Mouse (Mus musculus): Measurements from ENCODE around the gene Caln1. TPM values are rescaled to one million over a fixed set of nuclear protein-coding genes. Genes with fewer than 3 reads are reported as not detected.

Caln1 gene
- total and polyA plus RNA-seq, 3 experiments = not detected

GRCm38 (mm10) chr5:130772491-130772890 is 403.2 kb downstream of the Caln1 start:
- no peaks in the 10 kb centered on the region for H3K9me3 ChIP-seq (replicated peaks; ENCODE audit: insufficient read depth, low read length)
- TF ChIP-seq RCOR1 (IDR thresholded peaks at IDR 0.05; ENCODE audit: low read depth, low read length) (no peak), RAD21 (IDR thresholded peaks at IDR 0.05; ENCODE audit: low read depth, low read length) (no peak), NELFE (IDR thresholded peaks at IDR 0.05; ENCODE audit: low read depth, low read length) (no peak)

GRCm38 (mm10) chr5:130774946-130775345 is 405.7 kb downstream of the Caln1 start:
- Histone ChIP-seq H3K4me3 (ENCODE audit: control insufficient read depth in 1 of 2, insufficient read depth in 1 of 2, low read depth in 2 of 2, low read length in 2 of 2) (no peak overlapping the region), H3K27ac (ENCODE audit: control insufficient read depth, low read depth, low read length) (no peak overlapping the region), H3K9me3 (replicated peaks; ENCODE audit: insufficient read depth, low read length) (no peaks in the 10 kb centered on the region), H3K4me1 (ENCODE audit: control insufficient read depth in 1 of 2, insufficient read depth in 2 of 2, low read length in 2 of 2) (no peaks in the 10 kb centered on the region), H3K79me2 (ENCODE audit: control insufficient read depth, insufficient read depth, low read length, poor library complexity) (no peaks in the 10 kb centered on the region), H3K9ac (ENCODE audit: control insufficient read depth, low read depth, low read length, poor library complexity, severe bottlenecking) (no peak overlapping the region), H3K27me3 (ENCODE audit: control insufficient read depth in 1 of 2, insufficient read depth in 2 of 2, low read length in 2 of 2) (no peaks in the 10 kb centered on the region), H3K36me3 (ENCODE audit: control insufficient read depth in 1 of 2, insufficient read depth in 2 of 2, low read length in 2 of 2) (no peaks in the 10 kb centered on the region)
- no peak for DNase-seq (ENCODE audit: low read depth, low spot score)
- TF ChIP-seq NELFE (IDR thresholded peaks at IDR 0.05; ENCODE audit: low read depth, low read length) (no peak), GATA1 (IDR thresholded peaks at IDR 0.05; ENCODE audit: low read depth, low read length) (no peak), ZKSCAN1 (IDR thresholded peaks at IDR 0.05; ENCODE audit: low read depth, low read length) (no peak), RCOR1 (IDR thresholded peaks at IDR 0.05; ENCODE audit: low read depth, low read length) (no peak), CHD2 (IDR thresholded peaks at IDR 0.05; ENCODE audit: low read length) (no peak), ZMIZ1 (IDR thresholded peaks at IDR 0.05; ENCODE audit: low read depth, low read length) (no peak)

More at GRCm38 (mm10) chr5:130772491-130772890, 403.2 kb downstream of the Caln1 start:
- no peak for DNase-seq (ENCODE audit: low read depth, low spot score)
- Histone ChIP-seq H3K4me1 (ENCODE audit: control insufficient read depth in 1 of 2, insufficient read depth in 2 of 2, low read length in 2 of 2) (no peaks in the 10 kb centered on the region), H3K27me3 (ENCODE audit: control insufficient read depth in 1 of 2, insufficient read depth in 2 of 2, low read length in 2 of 2) (no peaks in the 10 kb centered on the region), H3K9ac (ENCODE audit: control insufficient read depth, low read depth, low read length, poor library complexity, severe bottlenecking) (no peak overlapping the region), H3K4me3 (ENCODE audit: control insufficient read depth in 1 of 2, insufficient read depth in 1 of 2, low read depth in 2 of 2, low read length in 2 of 2) (no peak overlapping the region), H3K79me2 (ENCODE audit: control insufficient read depth, insufficient read depth, low read length, poor library complexity) (no peaks in the 10 kb centered on the region), H3K36me3 (ENCODE audit: control insufficient read depth in 1 of 2, insufficient read depth in 2 of 2, low read length in 2 of 2) (no peaks in the 10 kb centered on the region), H3K27ac (ENCODE audit: control insufficient read depth, low read depth, low read length) (no peak overlapping the region)

GRCm38 (mm10) chr5:130792755-130793452 is 423.6 kb downstream of the Caln1 start:
- no peaks in the 10 kb centered on the region for H3K79me2 ChIP-seq (ENCODE audit: control insufficient read depth, insufficient read depth, low read length, poor library complexity)
- H3K27me3 ChIP-seq (ENCODE audit: control insufficient read depth in 1 of 2, insufficient read depth in 2 of 2, low read length in 2 of 2) = no peaks in the 10 kb centered on the region
- no peaks in the 10 kb centered on the region for H3K9me3 ChIP-seq (replicated peaks; ENCODE audit: insufficient read depth, low read length)
- TF ChIP-seq RAD21 (IDR thresholded peaks at IDR 0.05; ENCODE audit: low read depth, low read length) = no peak
- no peak for TF ChIP-seq MYC (IDR thresholded peaks at IDR 0.05; ENCODE audit: low read depth, low read length)
- TF ChIP-seq MAFK (IDR thresholded peaks at IDR 0.05; ENCODE audit: borderline replicate concordance, low read depth, low read length) = no peak
- no peak overlapping the region for H3K9ac ChIP-seq (ENCODE audit: control insufficient read depth, low read depth, low read length, poor library complexity, severe bottlenecking)
- H3K36me3 ChIP-seq (ENCODE audit: control insufficient read depth in 1 of 2, insufficient read depth in 2 of 2, low read length in 2 of 2) = no peaks in the 10 kb centered on the region
- no peaks in the 10 kb centered on the region for H3K4me1 ChIP-seq (ENCODE audit: control insufficient read depth in 1 of 2, insufficient read depth in 2 of 2, low read length in 2 of 2)
- no peak for DNase-seq (ENCODE audit: low read depth, low spot score)
- no peak overlapping the region for H3K4me3 ChIP-seq (ENCODE audit: control insufficient read depth in 1 of 2, insufficient read depth in 1 of 2, low read depth in 2 of 2, low read length in 2 of 2)
- H3K27ac ChIP-seq (ENCODE audit: control insufficient read depth, low read depth, low read length) = no peak overlapping the region
